Mouse (Mus musculus) testis, postnatal 14 days (tissue): Measurements from ENCODE around the gene Fbxl16.
"Not testable (repeated sequence)": the region's sequence is repeated elsewhere in the genome, so short reads cannot be mapped to it uniquely, and the experiment has no call there.

ENCODE experiments used
- DNase-seq: peaks from one replicate; pipeline ENCODE4 v3.0.0; 2021; ENCODE audit warnings: low spot score

The Fbxl16 gene

DNA sequence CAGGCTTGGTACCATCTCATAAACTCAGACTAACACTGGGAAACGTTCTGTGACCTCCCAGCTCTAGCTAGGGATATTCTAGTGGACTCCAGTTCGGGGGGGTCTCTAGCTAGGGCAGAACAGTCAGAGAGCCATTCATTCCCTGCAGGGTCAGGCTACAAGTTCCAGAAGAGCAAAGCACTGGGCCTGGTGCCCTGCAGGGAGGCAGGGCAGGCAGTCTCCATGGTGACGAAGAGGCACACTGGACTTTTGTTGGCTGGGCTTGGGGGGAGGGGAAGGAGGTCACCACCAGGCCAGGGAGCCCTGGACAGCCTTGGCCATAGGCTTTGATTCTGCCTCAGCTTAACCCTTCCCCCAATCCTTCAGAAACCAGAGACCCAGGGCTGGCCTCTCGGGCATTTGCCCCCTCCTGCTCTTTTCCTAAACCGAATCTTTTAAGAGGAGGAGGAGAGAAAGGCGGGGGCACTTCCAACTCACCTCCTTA, 13.2 kb upstream of the Fbxl16 start, which contains the start of gene AC134908.4:
Gene AC134908.4, minus strand, starts transcription at position 51 of the 484 bp plus-strand sequence.
- DNase-seq = no peak

DNA sequence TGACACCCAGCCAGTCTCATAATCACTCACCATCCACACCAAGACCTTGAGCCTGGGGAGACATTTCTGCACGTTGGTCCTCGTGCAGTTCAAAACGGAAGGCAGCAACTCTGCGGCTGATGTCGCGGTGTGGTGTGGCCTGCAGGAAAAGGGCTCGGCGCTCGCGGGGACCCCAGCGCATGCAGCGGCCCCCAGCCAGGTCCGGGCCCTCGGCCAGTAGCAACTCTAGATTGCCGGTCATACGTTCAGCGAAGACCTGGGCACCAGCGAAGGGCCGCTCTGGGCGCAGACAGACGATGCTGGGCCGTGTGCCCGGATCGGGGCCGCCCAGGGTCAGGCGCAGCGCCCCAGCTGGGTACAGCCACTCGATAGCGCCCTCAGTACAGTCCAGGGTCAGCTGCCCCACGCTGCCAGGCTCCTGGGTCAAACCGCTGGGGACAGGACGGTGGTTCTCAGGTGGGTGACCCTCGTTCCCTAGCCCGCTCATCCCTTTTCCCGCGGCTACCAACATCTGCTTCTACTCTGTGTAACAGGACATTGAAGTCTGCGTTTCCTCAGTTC, 12.6 kb upstream of the Fbxl16 start:
- no peak for DNase-seq

- DNase-seq = peak; percentile 89
Measured at GRCm38 (mm10) chr17:25796951-25797369, 11.9 kb upstream of the Fbxl16 start, which contains the start of gene Metrn. Metrn (minus strand) TSS chr17:25797136.

DNA sequence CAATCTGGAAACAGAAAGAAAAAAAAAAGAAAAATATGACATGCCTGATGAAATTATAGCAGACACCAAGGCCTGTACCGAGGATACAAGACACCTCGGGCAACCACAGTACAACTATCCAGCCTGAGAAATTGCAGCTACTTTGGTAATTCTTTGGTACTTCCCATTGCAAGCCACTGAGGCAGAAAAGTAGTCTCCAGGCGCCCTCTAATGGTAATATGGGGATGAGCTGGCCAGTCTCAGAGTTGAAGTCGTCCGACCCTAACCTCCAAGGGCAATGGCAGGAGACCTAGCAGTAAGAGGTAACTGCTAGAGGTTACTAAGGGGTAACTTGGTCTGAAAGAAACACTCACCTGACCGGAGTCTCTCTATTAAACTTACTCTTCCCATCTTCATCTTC, 7.9 kb upstream of the Fbxl16 start:
- no peak for DNase-seq

- DNase-seq = no peak
Measured at GRCm38 (mm10) chr17:25802825-25803517, 5.9 kb upstream of the Fbxl16 start.

DNA sequence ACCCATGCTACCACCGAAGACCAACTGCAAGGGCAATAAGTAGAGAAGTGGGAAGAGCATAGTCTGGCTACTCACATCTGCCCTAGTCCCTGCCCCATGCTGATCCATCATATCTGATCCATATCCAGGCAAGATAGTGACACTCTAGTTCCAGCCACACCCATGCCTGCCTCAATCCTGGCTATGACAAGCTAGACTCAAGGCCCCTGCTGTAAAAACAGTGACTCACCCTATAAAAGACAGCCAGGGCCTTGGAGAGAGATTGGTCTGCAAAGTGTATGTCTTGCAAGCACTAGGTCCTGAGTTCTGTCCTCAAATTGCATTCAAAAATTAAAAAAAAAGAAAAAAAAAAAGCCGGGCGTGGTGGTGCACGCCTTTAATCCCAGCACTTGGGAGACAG, 2.4 kb upstream of the Fbxl16 start:
- no peak for DNase-seq

GRCm38 (mm10) chr17:25807452-25807851, 1.4 kb upstream of the Fbxl16 start:
- DNase-seq = not testable (repeated sequence)

DNA sequence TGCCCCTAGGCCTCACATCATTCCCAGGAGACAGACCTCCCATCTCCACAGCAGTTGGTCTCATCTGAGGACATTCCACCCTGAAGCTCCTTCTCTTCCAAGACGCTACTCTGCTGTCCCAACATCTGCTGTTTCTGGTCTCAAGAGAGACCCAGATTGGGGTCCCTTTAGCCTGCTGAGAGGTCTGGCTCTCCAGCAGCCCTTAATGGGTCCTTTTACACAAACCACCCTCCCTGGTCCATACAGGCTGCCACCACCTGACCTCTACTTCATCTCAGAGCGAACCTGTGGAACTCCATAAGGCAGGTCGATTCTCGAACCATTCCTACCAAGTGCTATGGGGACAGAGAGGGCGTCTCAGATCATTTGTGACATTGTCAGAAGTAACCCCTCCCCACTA, 857 bp upstream of the Fbxl16 start:
- no peak for DNase-seq

GRCm38 (mm10) chr17:25809606-25810340, 888 bp downstream of the Fbxl16 start:
- DNase-seq = no peak

DNA sequence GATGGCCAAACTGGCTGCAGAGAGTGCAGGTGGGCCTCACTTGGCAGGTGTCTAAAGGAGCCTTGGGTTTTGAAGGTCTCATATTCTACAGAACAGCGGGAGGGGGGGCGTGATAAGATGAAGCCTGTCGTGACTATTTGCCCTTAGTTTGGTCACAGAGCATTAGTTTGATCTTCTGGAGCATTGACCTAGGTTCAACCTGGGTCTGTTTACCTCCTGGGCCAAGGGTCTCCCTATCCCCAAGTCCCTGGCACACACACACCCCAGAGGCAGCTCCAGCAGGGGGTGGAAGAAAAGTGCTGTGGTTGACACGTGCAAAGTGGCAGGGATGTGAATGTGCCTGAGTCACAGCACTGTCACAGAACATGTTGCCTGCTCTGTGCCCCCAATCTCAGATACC, 2.0 kb downstream of the Fbxl16 start:
- no peak for DNase-seq

DNA sequence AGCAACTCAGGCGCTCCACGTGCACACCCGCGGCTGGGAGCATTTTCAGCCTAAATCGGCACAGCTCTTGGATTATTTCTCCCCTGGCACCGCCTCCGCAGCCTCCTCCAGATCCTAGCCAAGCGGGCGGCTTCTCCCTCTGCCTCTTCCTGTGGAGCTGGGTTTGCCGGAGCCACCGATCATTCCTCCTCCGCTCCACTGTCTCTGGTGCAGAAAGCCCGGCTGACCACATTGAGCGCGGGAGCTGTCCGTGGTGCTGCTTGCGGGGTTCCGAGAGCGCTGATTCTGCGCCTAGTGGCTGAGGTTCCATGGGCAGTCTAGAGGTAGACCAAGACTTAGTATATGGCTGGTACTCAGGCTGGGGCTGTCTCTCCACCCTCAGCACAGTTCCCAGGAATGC, 4.6 kb downstream of the Fbxl16 start:
- DNase-seq = peak; percentile 78

DNA sequence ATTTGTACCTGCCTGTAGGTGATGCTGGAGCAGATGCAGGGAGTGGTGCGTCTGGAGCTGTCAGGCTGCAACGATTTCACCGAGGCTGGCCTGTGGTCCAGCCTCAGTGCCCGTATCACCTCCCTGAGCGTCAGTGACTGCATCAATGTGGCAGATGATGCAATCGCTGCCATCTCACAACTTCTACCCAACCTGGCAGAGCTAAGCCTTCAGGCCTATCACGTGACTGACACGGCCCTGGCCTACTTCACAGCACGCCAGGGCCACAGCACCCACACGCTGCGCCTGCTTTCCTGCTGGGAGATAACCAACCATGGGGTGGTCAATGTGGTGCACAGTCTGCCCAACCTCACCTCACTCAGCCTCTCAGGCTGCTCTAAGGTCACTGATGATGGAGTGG, 8.8 kb downstream of the Fbxl16 start:
- no peak for DNase-seq

DNA sequence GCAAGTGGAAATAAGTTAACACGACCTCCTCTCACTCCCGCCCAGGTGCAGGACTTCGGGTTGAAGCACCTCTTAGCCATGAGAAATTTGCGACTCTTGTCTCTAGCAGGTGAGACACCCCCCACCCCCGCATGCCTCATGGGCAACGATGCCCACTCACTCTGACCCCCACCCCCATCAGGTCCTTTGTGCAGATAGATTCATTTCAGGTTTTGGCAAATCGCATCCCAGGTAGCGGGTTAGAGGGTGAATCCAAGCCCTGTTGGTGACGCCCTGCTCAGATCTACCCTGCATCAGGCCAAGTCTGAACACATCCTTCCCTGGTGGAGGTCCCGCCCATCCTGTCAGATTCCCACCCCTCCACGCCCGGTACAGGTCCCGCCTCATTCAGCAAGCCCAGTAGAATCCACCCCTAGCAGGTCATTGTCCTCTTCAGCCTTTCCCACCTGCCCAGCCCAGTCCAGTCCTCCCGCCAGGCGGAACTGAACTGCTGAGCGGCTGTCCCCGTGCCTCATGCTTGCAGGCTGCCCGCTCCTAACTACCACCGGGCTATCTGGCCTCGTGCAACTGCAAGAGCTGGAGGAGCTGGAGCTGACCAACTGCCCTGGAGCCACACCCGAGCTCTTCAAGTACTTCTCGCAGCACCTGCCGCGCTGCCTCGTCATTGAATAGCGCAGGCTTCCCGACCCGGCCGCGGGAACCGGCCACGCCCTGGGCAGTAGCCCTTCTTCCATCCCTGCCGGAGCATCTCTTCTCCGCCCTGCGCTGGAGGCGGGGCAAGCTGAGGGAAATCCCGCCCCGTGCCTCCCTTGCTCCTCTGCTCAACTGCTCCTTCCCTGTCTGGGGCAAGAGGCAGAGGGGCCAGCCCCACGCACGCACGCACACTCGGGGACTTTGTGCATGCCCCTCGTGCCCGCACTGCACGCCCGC, 10.2 kb downstream of the Fbxl16 start:
- DNase-seq = no peak

- peak; percentile 86 for DNase-seq
Measured at GRCm38 (mm10) chr17:25823452-25823851, 14.6 kb downstream of the Fbxl16 start, which contains the start of gene Wdr24. Wdr24 (plus strand) TSS chr17:25823627.

- DNase-seq = no peak
Measured at GRCm38 (mm10) chr17:25824362-25825142, 15.7 kb downstream of the Fbxl16 start.

DNA sequence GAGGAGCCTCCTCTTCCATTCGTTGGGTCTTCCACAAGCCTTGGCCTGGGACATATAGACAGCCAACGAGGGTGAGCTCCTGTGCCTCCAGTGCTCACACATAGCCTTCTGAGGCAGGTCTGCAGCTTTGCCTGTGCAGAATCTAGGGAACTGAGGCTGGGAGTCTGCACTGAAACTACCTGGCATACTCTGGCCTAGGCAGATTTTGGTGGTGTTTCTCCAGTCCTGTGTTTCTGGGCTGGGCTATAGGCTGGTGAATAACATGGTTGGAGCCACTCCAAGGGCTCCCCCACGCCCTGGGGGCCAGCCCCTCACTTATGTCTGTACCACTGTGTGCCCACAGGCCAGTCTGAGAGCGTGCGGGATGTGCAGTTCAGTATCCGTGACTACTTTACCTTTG, 16.4 kb downstream of the Fbxl16 start:
- DNase-seq = no peak

DNA sequence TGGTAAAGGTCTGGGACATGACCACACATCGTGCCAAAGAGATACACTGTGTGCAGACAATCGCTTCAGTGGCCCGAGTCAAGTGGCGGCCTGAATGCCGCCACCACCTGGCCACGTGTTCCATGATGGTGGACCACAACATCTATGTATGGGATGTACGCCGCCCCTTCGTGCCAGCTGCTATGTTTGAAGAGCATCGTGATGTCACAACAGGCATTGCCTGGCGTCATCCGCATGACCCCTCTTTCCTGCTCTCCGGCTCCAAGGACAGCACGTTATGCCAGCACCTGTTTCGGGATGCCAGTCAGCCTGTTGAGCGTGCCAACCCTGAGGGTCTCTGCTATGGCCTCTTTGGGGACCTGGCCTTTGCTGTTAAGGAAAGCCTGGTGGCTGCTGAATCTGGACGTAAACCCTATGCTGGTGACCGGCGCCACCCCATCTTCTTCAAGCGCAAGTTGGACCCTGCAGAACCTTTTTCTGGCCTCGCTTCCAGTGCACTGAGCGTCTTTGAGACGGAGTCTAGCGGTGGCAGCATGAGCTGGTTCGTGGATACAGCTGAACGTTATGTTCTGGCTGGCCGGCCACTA, 17.2 kb downstream of the Fbxl16 start:
- DNase-seq = no peak

- no peak for DNase-seq
Measured at GRCm38 (mm10) chr17:25827011-25827410, 18.1 kb downstream of the Fbxl16 start.

- no peak for DNase-seq
Measured at GRCm38 (mm10) chr17:25827546-25828222, 18.8 kb downstream of the Fbxl16 start.

GRCm38 (mm10) chr17:25828223-25828594, 19.3 kb downstream of the Fbxl16 start:
- DNase-seq = no peak
